Mouse (Mus musculus) lung, postnatal 0 days (tissue): Measurements from ENCODE around the gene 4933405L10Rik.

ENCODE experiments used
- CTCF ChIP-seq: IDR thresholded peaks from 2 replicates; pipeline ENCODE4 v1.5.1; 2016; ENCODE audit warnings: antibody characterized with exemption, mild to moderate bottlenecking
- EP300 ChIP-seq: IDR thresholded peaks from 2 replicates; pipeline ENCODE4 v1.6.1; 2016; ENCODE audit warnings: antibody characterized with exemption, mild to moderate bottlenecking, control low read depth

DNA sequence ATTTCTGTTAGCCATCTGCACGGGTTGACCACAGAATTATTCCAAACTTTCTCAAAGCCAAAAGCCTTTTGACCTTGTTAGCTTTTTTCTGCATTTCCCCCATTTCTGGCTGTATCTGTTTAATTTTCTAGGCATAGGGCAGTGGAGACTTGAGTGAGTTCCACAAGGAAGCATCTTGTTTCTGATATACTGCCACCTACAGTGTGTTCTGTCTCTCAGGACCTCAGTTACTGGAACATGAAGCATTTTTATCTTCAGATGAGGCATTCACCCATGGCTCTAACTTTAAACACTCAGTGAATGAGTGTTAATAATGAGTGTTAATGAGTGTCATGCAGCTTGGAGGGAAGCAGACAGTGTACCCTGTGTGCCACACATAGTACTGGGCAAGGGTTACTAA is 29.6 kb upstream of the 4933405L10Rik start:
- TF ChIP-seq CTCF (peak; percentile 38), EP300 (no peak)
